10 mouse cellular contexts compared by ENCODE assay signal in the genomic region with DNA sequence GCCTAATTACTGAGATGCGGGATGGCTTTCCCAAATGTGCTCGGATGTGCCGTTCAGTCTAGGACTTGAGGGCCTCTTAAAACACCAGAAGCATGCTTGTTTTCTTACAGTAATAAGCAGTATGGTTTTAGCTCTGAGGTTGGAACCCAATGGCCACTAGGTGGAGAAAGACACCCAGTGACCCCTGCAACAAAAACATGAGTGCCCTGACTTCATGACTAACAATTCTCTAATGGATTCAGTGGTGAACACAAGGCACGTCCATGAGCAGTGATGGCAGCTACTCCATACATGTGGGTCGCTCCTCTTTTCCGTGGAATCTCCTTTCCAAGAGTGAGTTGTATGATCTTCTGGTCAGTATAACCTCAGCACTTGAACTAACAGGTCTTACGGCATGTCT. TPM values are rescaled to one million over a fixed set of nuclear protein-coding genes. Genes with fewer than 3 reads are reported as not detected.
A peak's percentile ranks its signal among the peaks of the same experiment; 100 is the strongest.
DNase-seq lines count a peak whose midpoint lies in the region; ATAC-seq and TF ChIP-seq lines count a peak whose summit lies in the region.
"Had no signal": no experiment of that assay in that cellular context is flagged by ENCODE, and none has a peak within 500 bp of the region (broad histone marks: within the 10 kb centered on the region; RNA-seq: fewer than 3 reads in every experiment).

No protein-coding gene starts in this region.

- no peak for ATAC-seq in hindbrain, postnatal 0 days
- no peak for ATAC-seq in hindbrain, embryonic 13.5 days (ENCODE audit: low FRiP score)
- no peak for ATAC-seq in lung, postnatal 0 days

- H3K36me3 ChIP-seq in hindbrain, postnatal 0 days (ENCODE audit: insufficient read depth, low read length): no peaks in the 10 kb centered on the region
- no peaks in the 10 kb centered on the region for H3K36me3 ChIP-seq in hindbrain, embryonic 13.5 days
- no peaks in the 10 kb centered on the region for H3K36me3 ChIP-seq in ES-E14 (ENCODE audit: control insufficient read depth, insufficient read depth, low read length, poor library complexity, severe bottlenecking)
- no peaks in the 10 kb centered on the region for H3K36me3 ChIP-seq in lung, postnatal 0 days (ENCODE audit: insufficient read depth, low read length)
- H3K36me3 ChIP-seq: heart, embryonic 15.5 days; lung, embryonic 15.5 days had no signal

- H3K4me3 ChIP-seq in hindbrain, postnatal 0 days (ENCODE audit: low read length): no peak overlapping the region
- H3K4me3 ChIP-seq in hindbrain, embryonic 13.5 days: no peak overlapping the region
- no peak overlapping the region for H3K4me3 ChIP-seq in ES-E14 (ENCODE audit: insufficient read depth in 1 of 2, low read depth in 1 of 2, low read length in 2 of 2, poor library complexity in 1 of 2, severe bottlenecking in 1 of 2)
- H3K4me3 ChIP-seq in lung, postnatal 0 days (ENCODE audit: low read depth, low read length): no peak overlapping the region
- H3K4me3 ChIP-seq: heart, embryonic 15.5 days; lung, embryonic 15.5 days had no signal

- no peak overlapping the region for H3K27ac ChIP-seq in hindbrain, postnatal 0 days
- H3K27ac ChIP-seq in hindbrain, embryonic 13.5 days: no peak overlapping the region
- no peak overlapping the region for H3K27ac ChIP-seq in ES-E14 (ENCODE audit: insufficient read depth, low read depth, low read length, poor library complexity, severe bottlenecking)
- H3K27ac ChIP-seq in lung, postnatal 0 days (ENCODE audit: low read length): no peak overlapping the region
- H3K27ac ChIP-seq: heart, embryonic 15.5 days; lung, embryonic 15.5 days had no signal

- 71% methylated on average over 7 of the region's 7 CpGs for WGBS in hindbrain, postnatal 0 days
- 70% methylated on average over 7 of the region's 7 CpGs for WGBS in hindbrain, embryonic 13.5 days
- WGBS in lung, postnatal 0 days: 62% methylated on average over 7 of the region's 7 CpGs

- H3K4me2 ChIP-seq in hindbrain, postnatal 0 days (ENCODE audit: low read depth, low read length): no peak overlapping the region
- no peak overlapping the region for H3K4me2 ChIP-seq in hindbrain, embryonic 13.5 days
- no peak overlapping the region for H3K4me2 ChIP-seq in lung, postnatal 0 days (replicated peaks; ENCODE audit: low read depth, low read length)
- H3K4me2 ChIP-seq: heart, embryonic 15.5 days; lung, embryonic 15.5 days had no signal

- no peak for TF ChIP-seq EP300 in lung, postnatal 0 days (IDR thresholded peaks at IDR 0.05)

- DNase-seq in hindbrain, postnatal 0 days (ENCODE audit: low spot score): no peak
- peak; percentile 13 for DNase-seq in ES-E14 (ENCODE audit: low read depth, low spot score)
- peak; percentile 37 for DNase-seq in embryo, embryonic 10.5 days (ENCODE audit: low spot score)
- DNase-seq in lung, postnatal 0 days (ENCODE audit: low spot score): peak; percentile 45
- DNase-seq in T-cell, adult 2 months (ENCODE audit: low spot score): no peak
- no peak for DNase-seq in right cerebral cortex, adult 18-20 months
- no peak for DNase-seq in layer of hippocampus, postnatal 25 days (ENCODE audit: extremely low spot score in 1 of 2, low spot score in 1 of 2)

- in situ Hi-C loops in ES-E14 (cut with MboI; ENCODE audit: low sequenced_read_pairs in 2 of 2, unreplicated experiment in 2 of 2): no loop called here

- H3K4me1 ChIP-seq in hindbrain, postnatal 0 days (ENCODE audit: insufficient read depth, low read length): no peaks in the 10 kb centered on the region
- no peaks in the 10 kb centered on the region for H3K4me1 ChIP-seq in hindbrain, embryonic 13.5 days (replicated peaks)
- no peaks in the 10 kb centered on the region for H3K4me1 ChIP-seq in ES-E14 (ENCODE audit: control insufficient read depth in 2 of 2, insufficient read depth in 2 of 2, low read length in 2 of 2, poor library complexity in 1 of 2)
- H3K4me1 ChIP-seq in lung, postnatal 0 days (ENCODE audit: insufficient read depth, low read depth, low read length): peaks cover 14% of the 10 kb centered on the region; the same call in 1 of the 2 replicates

- H3K9me3 ChIP-seq in hindbrain, postnatal 0 days (ENCODE audit: low read length): no peaks in the 10 kb centered on the region
- H3K9me3 ChIP-seq in hindbrain, embryonic 13.5 days: no peaks in the 10 kb centered on the region
- no peaks in the 10 kb centered on the region for H3K9me3 ChIP-seq in ES-E14 (ENCODE audit: control insufficient read depth, insufficient read depth, low read depth, low read length)
- H3K9me3 ChIP-seq in lung, postnatal 0 days (ENCODE audit: low read length): no peaks in the 10 kb centered on the region
- H3K9me3 ChIP-seq: heart, embryonic 15.5 days; lung, embryonic 15.5 days had no signal

- no peak overlapping the region for H3K9ac ChIP-seq in hindbrain, postnatal 0 days (replicated peaks; ENCODE audit: low read length)
- no peak overlapping the region for H3K9ac ChIP-seq in hindbrain, embryonic 13.5 days
- no peak overlapping the region for H3K9ac ChIP-seq in ES-E14 (ENCODE audit: insufficient read depth, low read depth, low read length, poor library complexity, severe bottlenecking)
- H3K9ac ChIP-seq in lung, postnatal 0 days (replicated peaks; ENCODE audit: low read depth): no peak overlapping the region
- H3K9ac ChIP-seq: heart, embryonic 15.5 days; lung, embryonic 15.5 days had no signal

- peak; percentile 63 for TF ChIP-seq CTCF in hindbrain, postnatal 0 days (IDR thresholded peaks at IDR 0.05; ENCODE audit: low read depth)
- peak; percentile 73 for TF ChIP-seq CTCF in lung, postnatal 0 days (IDR thresholded peaks at IDR 0.05)

- H3K27me3 ChIP-seq in hindbrain, postnatal 0 days (ENCODE audit: insufficient read depth, low read length): no peaks in the 10 kb centered on the region
- no peaks in the 10 kb centered on the region for H3K27me3 ChIP-seq in hindbrain, embryonic 13.5 days
- H3K27me3 ChIP-seq in lung, postnatal 0 days (replicated peaks; ENCODE audit: insufficient read depth, low read length): no peaks in the 10 kb centered on the region
- H3K27me3 ChIP-seq: lung, embryonic 15.5 days had no signal

TF ChIP-seq in ES-E14, 5 proteins besides CTCF, POLR2A, EP300 and RAD21:
- TF ChIP-seq ZNF384 (IDR thresholded peaks at IDR 0.05; ENCODE audit: low read depth, low read length): no peak
- no peak for TF ChIP-seq CHD2 (IDR thresholded peaks at IDR 0.05; ENCODE audit: low read depth, low read length)
TF ChIP-seq in ES-E14: peak in this region for 0.

RNA-seq across cellular contexts. Expression of a gene that starts 27.6 kb away (rescaled TPM):
- 27.2 and 37.6 TPM in 2 replicates for total RNA-seq in hindbrain, postnatal 0 days (2014; rRNA removed)
- polyA plus RNA-seq in hindbrain, postnatal 0 days (2015; fragmentation: Nextera tagmentation; extraction: Ambion mirVana): 16.5 and 18.9 TPM in 2 replicates
- 26.5 and 30.0 TPM in 2 replicates for polyA plus RNA-seq in hindbrain, embryonic 13.5 days (2015; fragmentation: Nextera tagmentation; extraction: Ambion mirVana)
- total RNA-seq in ES-E14 (2012; rRNA removed): 0.16 and 0.80 TPM in 2 replicates
- polyA plus RNA-seq in lung, postnatal 0 days (2015; fragmentation: Nextera tagmentation; extraction: Ambion mirVana): 95.8 and 102 TPM in 2 replicates
- total RNA-seq in layer of hippocampus, postnatal 25 days (2021): 1 to 10 TPM; 4.5 to 6.3 TPM

Comparison
In these comparisons a context has a peak if more than half of its experiments do, and no peak if none do; other contexts are left out.
1. DNase-seq: peak in ES-E14 (single experiment), embryo, embryonic 10.5 days (single experiment) and lung, postnatal 0 days (single experiment); none in hindbrain, postnatal 0 days (single experiment), T-cell, adult 2 months (single experiment), right cerebral cortex, adult 18-20 months (single experiment) and layer of hippocampus, postnatal 25 days (0 of 2).